Mouse (Mus musculus) G1E (cell line): ENCODE data around the gene Fam20a. TPM values are rescaled to one million over a fixed set of nuclear protein-coding genes. Genes with fewer than 3 reads are reported as not detected.

Source experiments
- ATAC-seq: 2 replicates; pipeline ENCODE4 v1.8.0; 2016; ENCODE audit warnings: mild to moderate bottlenecking; ENCODE audit not compliant: insufficient number of reproducible peaks, poor library complexity, low FRiP score, severe bottlenecking; ENCODE audit errors: extremely low read depth
- DNase-seq: peaks from one replicate; pipeline ENCODE4 v3.0.0; 2012; ENCODE audit warnings: low spot score
- H3K27me3 ChIP-seq: 2 replicates; pipeline ENCODE4 v1.6.1; 2012; ENCODE audit warnings: mild to moderate bottlenecking, low read length, inconsistent platforms; ENCODE audit not compliant: insufficient read depth
- H3K36me3 ChIP-seq: replicated peaks from 2 replicates; pipeline ENCODE3; 2012; ENCODE audit warnings: mild to moderate bottlenecking, inconsistent platforms
- H3K4me1 ChIP-seq: 2 replicates; pipeline ENCODE4 v1.6.1; 2012; ENCODE audit warnings: low read depth, low read length, inconsistent platforms, mixed read lengths; ENCODE audit not compliant: insufficient read depth
- H3K4me3 ChIP-seq: 2 replicates; pipeline ENCODE4 v1.5.1; 2012; ENCODE audit warnings: low read depth, mild to moderate bottlenecking, inconsistent platforms, low read length, moderate library complexity, mixed read lengths
- H3K9me3 ChIP-seq: replicated peaks from 2 replicates; pipeline ENCODE4 v1.6.1; 2012; ENCODE audit warnings: inconsistent platforms
- CTCF ChIP-seq: IDR thresholded peaks from 2 replicates; pipeline ENCODE4 v1.5.1; 2012; ENCODE audit warnings: low read depth, low read length, inconsistent platforms, mixed read lengths
- GATA1 ChIP-seq: IDR thresholded peaks from 2 replicates; pipeline ENCODE4 v1.6.1; 2012; ENCODE audit warnings: borderline replicate concordance, low read length, inconsistent platforms, mixed read lengths
- GATA2 ChIP-seq: IDR thresholded peaks from 2 replicates; pipeline ENCODE4 v1.6.1; 2012; ENCODE audit warnings: low read depth, low read length, inconsistent platforms, borderline replicate concordance
- POLR2AphosphoS5 ChIP-seq: IDR thresholded peaks from 2 replicates; pipeline ENCODE4 v1.6.1; 2012; ENCODE audit warnings: low read depth, low read length, inconsistent platforms; ENCODE audit not compliant: insufficient replicate concordance
- TAL1 ChIP-seq: conservative IDR thresholded peaks from 2 replicates; pipeline ENCODE4 v1.6.1; 2012; ENCODE audit warnings: low read depth, low read length, inconsistent platforms, mixed read lengths
- polyA plus RNA-seq: library from polyadenylated mRNA; stranded (reverse); fragments of >175 nt; gene quantifications from 2 replicates; pipeline ENCODE4 v1.2.3, GENCODE M21; 2012
- total RNA-seq, 2 experiments: library from RNA; stranded (forward) in 1 of 2; stranded (reverse) in 1 of 2; fragments of 200-1000 nt in 1 of 2; fragments of >200 nt in 1 of 2; fragmentation: Nextera tagmentation in 1 of 2; gene quantifications; 2 replicates each; pipeline ENCODE4 v1.2.3; 2014 to 2017

Gene Fam20a
- total RNA-seq (2014; fragmentation: Nextera tagmentation) (not detected in 2 replicates), total RNA-seq (2017) (0.05 TPM in 1 of 2 replicates, not detected in the other), polyA plus RNA-seq (not detected in 2 replicates)

GRCm38 (mm10) chr11:109721781-109722446 is at the start of gene Fam20a:
Gene Fam20a (minus strand): TSS chr11:109722279.
- H3K4me1 ChIP-seq: no peaks in the 10 kb centered on the region
- H3K36me3 ChIP-seq: no peaks in the 10 kb centered on the region
- H3K4me3 ChIP-seq: no peak within 1 kb of the TSS; the same call in 1 of the 2 replicates
- H3K27me3 ChIP-seq: no peaks in the 10 kb centered on the region
- no peak for TF ChIP-seq POLR2AphosphoS5
- TF ChIP-seq CTCF: no peak
- no peak for TF ChIP-seq GATA2
- no peak for TF ChIP-seq TAL1
- no peak for TF ChIP-seq GATA1
- DNase-seq (no peak), ATAC-seq (no peak)
- H3K9me3 ChIP-seq: peaks cover 44% of the 10 kb centered on the region

GRCm38 (mm10) chr11:109771381-109771780 is 49.3 kb upstream of the Fam20a start:
- ATAC-seq (no peak), DNase-seq (no peak)
- H3K36me3 ChIP-seq: no peaks in the 10 kb centered on the region
- peaks cover 32% of the 10 kb centered on the region for H3K9me3 ChIP-seq
- no peaks in the 10 kb centered on the region for H3K4me1 ChIP-seq
- TF ChIP-seq CTCF: no peak
- no peak for TF ChIP-seq TAL1
- TF ChIP-seq POLR2AphosphoS5: no peak
- TF ChIP-seq GATA1: no peak
- TF ChIP-seq GATA2: no peak
- H3K27me3 ChIP-seq: no peaks in the 10 kb centered on the region
- H3K4me3 ChIP-seq: no peak overlapping the region

- TF ChIP-seq CTCF: no peak
- no peak for TF ChIP-seq GATA2
- TF ChIP-seq TAL1: no peak
- no peak for TF ChIP-seq GATA1
- TF ChIP-seq POLR2AphosphoS5: no peak
- no peak for DNase-seq
- H3K36me3 ChIP-seq: no peaks in the 10 kb centered on the region
- H3K4me3 ChIP-seq: no peak overlapping the region
- no peaks in the 10 kb centered on the region for H3K27me3 ChIP-seq
- peaks cover 32% of the 10 kb centered on the region for H3K9me3 ChIP-seq
- no peaks in the 10 kb centered on the region for H3K4me1 ChIP-seq
- ATAC-seq: no peak
These were observed 48.1 kb upstream of the Fam20a start for GRCm38 (mm10) chr11:109770185-109770584.

GRCm38 (mm10) chr11:109769091-109769490 is 47.0 kb upstream of the Fam20a start:
- no peak for DNase-seq
- Histone ChIP-seq H3K9me3 (peaks cover 37% of the 10 kb centered on the region), H3K4me3 (no peak overlapping the region), H3K36me3 (no peaks in the 10 kb centered on the region), H3K27me3 (no peaks in the 10 kb centered on the region), H3K4me1 (no peaks in the 10 kb centered on the region)
- TF ChIP-seq GATA1: no peak
- no peak for TF ChIP-seq CTCF
- no peak for TF ChIP-seq GATA2
- TF ChIP-seq TAL1: no peak
- TF ChIP-seq POLR2AphosphoS5: no peak
- ATAC-seq: no peak

DNA sequence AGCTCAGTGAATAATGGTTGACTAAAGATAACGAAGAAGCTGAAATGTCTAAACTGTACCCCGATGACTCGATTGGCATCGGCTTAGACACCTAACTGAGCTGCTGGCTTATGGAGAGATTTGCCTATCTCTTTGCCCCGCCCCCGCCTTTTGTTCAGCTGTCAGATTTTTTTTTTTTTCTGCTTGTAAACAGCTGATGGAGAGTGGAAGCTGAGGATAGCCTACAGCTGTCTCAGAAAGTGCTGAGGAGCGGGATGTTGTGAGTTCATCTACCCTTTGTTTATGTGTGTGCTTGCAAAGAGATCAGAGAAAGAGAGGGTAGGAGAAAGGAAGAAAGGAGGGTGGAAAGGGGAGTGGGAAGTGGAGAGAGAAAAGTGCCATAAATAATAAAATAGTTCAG is 38.0 kb upstream of the Fam20a start:
- DNase-seq (no peak), ATAC-seq (no peak)
- Histone ChIP-seq H3K27me3 (no peaks in the 10 kb centered on the region), H3K4me1 (no peaks in the 10 kb centered on the region), H3K4me3 (no peak overlapping the region), H3K36me3 (no peaks in the 10 kb centered on the region), H3K9me3 (peaks cover 18% of the 10 kb centered on the region)
- TF ChIP-seq POLR2AphosphoS5 (no peak), GATA1 (no peak), CTCF (no peak), TAL1 (no peak), GATA2 (no peak)

DNA sequence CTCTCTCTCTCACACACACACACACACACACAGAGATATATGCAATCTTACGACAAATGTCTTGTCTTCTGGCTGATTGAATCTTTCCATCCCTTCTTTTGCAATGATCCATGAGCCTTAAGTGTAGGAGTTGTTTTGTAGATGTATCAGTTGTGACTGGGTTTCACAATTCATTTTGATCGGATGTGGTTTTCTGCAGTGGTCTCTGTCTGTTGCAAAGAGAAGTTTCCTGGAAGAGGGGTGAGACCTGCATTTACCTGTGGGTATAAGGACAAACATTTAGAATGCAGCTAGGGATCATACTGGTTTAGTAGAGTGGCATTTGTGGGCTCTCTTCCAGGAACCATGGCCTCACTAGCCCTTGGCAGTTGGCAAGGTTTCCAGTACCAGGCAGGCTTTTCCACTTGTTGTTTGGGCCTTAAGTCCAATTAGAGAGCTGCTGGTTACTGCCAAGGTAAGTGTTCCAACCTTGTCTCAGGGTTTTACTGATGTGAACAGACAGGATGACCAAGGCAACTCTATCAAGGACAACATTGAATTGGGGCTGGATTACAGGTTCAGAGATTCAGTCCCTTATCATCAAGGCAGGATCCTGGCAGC is 36.6 kb upstream of the Fam20a start:
- Histone ChIP-seq H3K4me1 (no peaks in the 10 kb centered on the region), H3K9me3 (peaks cover 16% of the 10 kb centered on the region), H3K4me3 (no peak overlapping the region), H3K27me3 (no peaks in the 10 kb centered on the region), H3K36me3 (no peaks in the 10 kb centered on the region)
- no peak for DNase-seq
- no peak for ATAC-seq
- TF ChIP-seq POLR2AphosphoS5 (no peak), TAL1 (no peak), CTCF (no peak), GATA2 (no peak), GATA1 (no peak)
